Mouse (Mus musculus) brain, adult 2 months (tissue): Measurements from ENCODE around the gene 1700069L16Rik.

ENCODE experiments used
- DNase-seq: peaks from one replicate; pipeline ENCODE4 v3.0.0; 2011; ENCODE audit warnings: low read depth, low spot score

The 1700069L16Rik gene

GRCm38 (mm10) chr5:113724446-113724845 lies at the start of gene 1700069L16Rik:
Gene 1700069L16Rik (minus strand): TSS chr5:113724772.
- peak; percentile 97 for DNase-seq

- DNase-seq = peak; percentile 83
Observed at GRCm38 (mm10) chr5:113773664-113774063, 49.1 kb upstream of the 1700069L16Rik start.

- no peak for DNase-seq
Observed at GRCm38 (mm10) chr5:113772905-113773519, 48.4 kb upstream of the 1700069L16Rik start.

GRCm38 (mm10) chr5:113772450-113772895 lies 47.9 kb upstream of the 1700069L16Rik start, which contains the start of the genes Sart3 and Iscu:
Gene Sart3 (minus strand): TSS chr5:113772510.
Gene Iscu (plus strand): TSS chr5:113772748.
- DNase-seq = peak; percentile 98

- peak; percentile 97 for DNase-seq
Observed at GRCm38 (mm10) chr5:113771213-113772162, 46.9 kb upstream of the 1700069L16Rik start.

- peak; percentile 66 for DNase-seq
Observed at GRCm38 (mm10) chr5:113768806-113769205, 44.2 kb upstream of the 1700069L16Rik start.

- DNase-seq = peak; percentile 45
Observed at GRCm38 (mm10) chr5:113765641-113766526, 41.3 kb upstream of the 1700069L16Rik start.

- DNase-seq = no peak
Observed at GRCm38 (mm10) chr5:113764426-113764825, 39.9 kb upstream of the 1700069L16Rik start.

- DNase-seq = no peak
Observed at GRCm38 (mm10) chr5:113761585-113761984, 37.0 kb upstream of the 1700069L16Rik start.

- DNase-seq = no peak
Observed at GRCm38 (mm10) chr5:113755347-113756030, 30.9 kb upstream of the 1700069L16Rik start.

- peak; percentile 57 for DNase-seq
Observed at GRCm38 (mm10) chr5:113751521-113752157, 27.1 kb upstream of the 1700069L16Rik start.

GRCm38 (mm10) chr5:113748556-113749331 lies 24.2 kb upstream of the 1700069L16Rik start:
- no peak for DNase-seq

GRCm38 (mm10) chr5:113747629-113748028 lies 23.1 kb upstream of the 1700069L16Rik start:
- no peak for DNase-seq

- no peak for DNase-seq
Observed at GRCm38 (mm10) chr5:113737607-113738237, 13.2 kb upstream of the 1700069L16Rik start.

- no peak for DNase-seq
Observed at GRCm38 (mm10) chr5:113736522-113737164, 12.1 kb upstream of the 1700069L16Rik start.

- DNase-seq = no peak
Observed at GRCm38 (mm10) chr5:113736113-113736502, 11.5 kb upstream of the 1700069L16Rik start.

GRCm38 (mm10) chr5:113735345-113736112 lies 11.0 kb upstream of the 1700069L16Rik start, which contains the start of gene Ficd:
Gene Ficd (plus strand): TSS chr5:113735803.
- DNase-seq = peak; percentile 99

- DNase-seq = no peak
Observed at GRCm38 (mm10) chr5:113735023-113735344, 10.4 kb upstream of the 1700069L16Rik start.
